Mouse (Mus musculus): ENCODE data around the gene Ctr9. TPM values are rescaled to one million over a fixed set of nuclear protein-coding genes. Genes with fewer than 3 reads are reported as not detected.

The Ctr9 gene
- polyA plus RNA-seq (2012; rRNA removed), result 14.4 and 16.4 TPM in 2 replicates

- no peak for DNase-seq (ENCODE audit: low read depth)
These were observed at the start of gene Ctr9 for GRCm38 (mm10) chr7:111028281-111029045. TSS of gene Ctr9 (plus strand) at chr7:111028951.

- DNase-seq (ENCODE audit: low read depth), result no peak
These were observed 47.7 kb upstream of the Ctr9 start for GRCm38 (mm10) chr7:110981036-110981435.

- no peak for DNase-seq (ENCODE audit: low read depth)
These were observed 46.6 kb upstream of the Ctr9 start, which contains the start of gene Mrvi1 for GRCm38 (mm10) chr7:110982053-110982705. TSS of gene Mrvi1 (minus strand) at chr7:110982461.

GRCm38 (mm10) chr7:110982764-110983163, 46.0 kb upstream of the Ctr9 start:
- no peak for DNase-seq (ENCODE audit: low read depth)

- no peak for DNase-seq (ENCODE audit: low read depth)
These were observed 45.1 kb upstream of the Ctr9 start for GRCm38 (mm10) chr7:110983621-110984020.

- no peak for DNase-seq (ENCODE audit: low read depth)
These were observed 43.0 kb upstream of the Ctr9 start for GRCm38 (mm10) chr7:110985581-110986265.

- no peak for DNase-seq (ENCODE audit: low read depth)
These were observed 40.7 kb upstream of the Ctr9 start for GRCm38 (mm10) chr7:110988081-110988480.

- DNase-seq (ENCODE audit: low read depth), result no peak
These were observed 39.4 kb upstream of the Ctr9 start for GRCm38 (mm10) chr7:110989286-110989879.

GRCm38 (mm10) chr7:110990356-110991220, 38.2 kb upstream of the Ctr9 start:
- DNase-seq (ENCODE audit: low read depth), result no peak

- no peak for DNase-seq (ENCODE audit: low read depth)
These were observed 37.6 kb upstream of the Ctr9 start for GRCm38 (mm10) chr7:110991221-110991494.

- no peak for DNase-seq (ENCODE audit: low read depth)
These were observed 29.6 kb upstream of the Ctr9 start for GRCm38 (mm10) chr7:110998887-110999827.

- no peak for DNase-seq (ENCODE audit: low read depth)
These were observed 24.5 kb upstream of the Ctr9 start for GRCm38 (mm10) chr7:111004136-111004840.

GRCm38 (mm10) chr7:111014039-111014605, 14.6 kb upstream of the Ctr9 start:
- no peak for DNase-seq (ENCODE audit: low read depth)

GRCm38 (mm10) chr7:111014893-111015292, 13.9 kb upstream of the Ctr9 start:
- no peak for DNase-seq (ENCODE audit: low read depth)

- DNase-seq (ENCODE audit: low read depth), result no peak
These were observed 13.0 kb upstream of the Ctr9 start for GRCm38 (mm10) chr7:111015731-111016130.

GRCm38 (mm10) chr7:111016921-111017320, 11.8 kb upstream of the Ctr9 start:
- no peak for DNase-seq (ENCODE audit: low read depth)

- DNase-seq (ENCODE audit: low read depth), result no peak
These were observed 7.9 kb upstream of the Ctr9 start for GRCm38 (mm10) chr7:111020814-111021213.

GRCm38 (mm10) chr7:111024068-111024594, 4.6 kb upstream of the Ctr9 start:
- DNase-seq (ENCODE audit: low read depth), result no peak

GRCm38 (mm10) chr7:111024912-111025311, 3.8 kb upstream of the Ctr9 start:
- no peak for DNase-seq (ENCODE audit: low read depth)

Measured in gonadal fat pad, adult 2 months (tissue).